Mouse (Mus musculus) CH12.LX (cell line): ENCODE data around the gene Prdm12. TPM values are rescaled to one million over a fixed set of nuclear protein-coding genes. Genes with fewer than 3 reads are reported as not detected.

Experiments used
- DNase-seq: peaks from one replicate; pipeline ENCODE4 v3.0.0-alpha.2; 2013; ENCODE audit errors: extremely low read depth
- H3K27ac ChIP-seq: 2 replicates; pipeline ENCODE4 v1.5.1; 2012; ENCODE audit warnings: low read depth, mild to moderate bottlenecking, control low read depth, moderate library complexity; ENCODE audit not compliant: insufficient read depth
- H3K27me3 ChIP-seq: replicated peaks from 2 replicates; pipeline ENCODE3; 2012; ENCODE audit warnings: inconsistent platforms
- H3K36me3 ChIP-seq, 2 experiments: replicated peaks in 1 of 2; 2 replicates each; pipeline versions ENCODE3 to v1.6.1; 2012; ENCODE audit warnings: inconsistent platforms in 1 of 2, low read length in 1 of 2, mild to moderate bottlenecking in 1 of 2, mixed read lengths in 1 of 2, moderate library complexity in 1 of 2; ENCODE audit not compliant: control insufficient read depth in 1 of 2, insufficient read depth in 1 of 2
- H3K4me1 ChIP-seq, 2 experiments: 2 replicates each; pipeline ENCODE4 v1.6.1; 2012; ENCODE audit warnings: inconsistent platforms in 1 of 2, moderate library complexity in 1 of 2; ENCODE audit not compliant: insufficient read depth in 2 of 2, control insufficient read depth in 1 of 2
- H3K4me2 ChIP-seq: 2 replicates; pipeline ENCODE4 v1.6.1; 2012; ENCODE audit warnings: low read depth, mild to moderate bottlenecking, control low read depth; ENCODE audit not compliant: poor library complexity, insufficient read depth, severe bottlenecking
- H3K4me3 ChIP-seq, 3 experiments: fragments of 150-350 bp in 1 of 3; sonication (generic) in 1 of 3; replicated peaks in 1 of 3; 2 replicates each; pipeline versions ENCODE3 to v1.5.1; 2011 to 2012; ENCODE audit warnings: low read depth in 2 of 3, low read length in 2 of 3, mild to moderate bottlenecking in 2 of 3, moderate library complexity in 2 of 3, control low read depth in 1 of 3, improper control_type of control experiment in 1 of 3, inconsistent platforms in 1 of 3, mixed read lengths in 1 of 3; ENCODE audit not compliant: poor library complexity in 1 of 3
- H3K79me2 ChIP-seq: replicated peaks from 2 replicates; pipeline ENCODE4 v1.6.1; 2012; ENCODE audit warnings: mild to moderate bottlenecking, moderate library complexity; ENCODE audit not compliant: control insufficient read depth, poor library complexity, insufficient read depth, severe bottlenecking; ENCODE audit errors: extremely low read depth
- H3K9ac ChIP-seq: 2 replicates; pipeline ENCODE4 v1.6.1; 2012; ENCODE audit warnings: low read depth, mild to moderate bottlenecking, control low read depth, moderate library complexity; ENCODE audit not compliant: insufficient read depth
- H3K9me3 ChIP-seq: replicated peaks from 2 replicates; pipeline ENCODE3; 2012; ENCODE audit warnings: low read length, inconsistent platforms, mixed read lengths
- CHD2 ChIP-seq: IDR thresholded peaks from 2 replicates; pipeline ENCODE4 v1.6.1; 2011; ENCODE audit warnings: low read length, improper control_type of control experiment
- CTCF ChIP-seq, 2 experiments: IDR thresholded peaks in 1 of 2; conservative IDR thresholded peaks in 1 of 2; 2 replicates each; pipeline ENCODE4 v1.5.1; 2011 to 2012; ENCODE audit warnings: low read depth in 2 of 2, low read length in 2 of 2, improper control_type of control experiment in 1 of 2, inconsistent platforms in 1 of 2, mild to moderate bottlenecking in 1 of 2, moderate library complexity in 1 of 2
- E2F4 ChIP-seq: IDR thresholded peaks from 2 replicates; pipeline ENCODE4 v1.6.1; 2011; ENCODE audit warnings: low read depth, low read length, improper control_type of control experiment; ENCODE audit not compliant: insufficient replicate concordance
- ETS1 ChIP-seq: conservative IDR thresholded peaks from 2 replicates; pipeline ENCODE4 v1.6.1; 2012; ENCODE audit warnings: low read depth, mild to moderate bottlenecking, inconsistent platforms, low read length, improper control_type of control experiment, moderate library complexity
- GABPA ChIP-seq: IDR thresholded peaks from 2 replicates; pipeline ENCODE4 v1.6.1; 2012; ENCODE audit warnings: low read depth, low read length, improper control_type of control experiment, inconsistent platforms; ENCODE audit not compliant: insufficient replicate concordance
- HCFC1 ChIP-seq: IDR thresholded peaks from 2 replicates; pipeline ENCODE4 v1.6.1; 2012; ENCODE audit warnings: low read depth, mild to moderate bottlenecking, inconsistent platforms, low read length, improper control_type of control experiment
- IRF4 ChIP-seq: IDR thresholded peaks from 2 replicates; pipeline ENCODE4 v1.6.1; 2014; ENCODE audit warnings: low read depth, mild to moderate bottlenecking, inconsistent platforms, low read length, improper control_type of control experiment
- JUN ChIP-seq: IDR thresholded peaks from 2 replicates; pipeline ENCODE4 v1.6.1; 2011; ENCODE audit warnings: low read depth, mild to moderate bottlenecking, low read length, improper control_type of control experiment, moderate library complexity; ENCODE audit not compliant: insufficient read depth
- JUND ChIP-seq: conservative IDR thresholded peaks from 2 replicates; pipeline ENCODE4 v1.6.1; 2011; ENCODE audit warnings: low read depth, low read length, improper control_type of control experiment
- KAT2A ChIP-seq: IDR thresholded peaks from 2 replicates; pipeline ENCODE4 v1.6.1; 2012; ENCODE audit warnings: low read length, improper control_type of control experiment, inconsistent platforms; ENCODE audit not compliant: insufficient replicate concordance
- MAFK ChIP-seq: IDR thresholded peaks from 2 replicates; pipeline ENCODE4 v1.6.1; 2011; ENCODE audit warnings: low read length, improper control_type of control experiment; ENCODE audit not compliant: insufficient replicate concordance
- MEF2A ChIP-seq: IDR thresholded peaks from 2 replicates; pipeline ENCODE4 v1.6.1; 2014; ENCODE audit warnings: low read depth, mild to moderate bottlenecking, inconsistent platforms, low read length, improper control_type of control experiment, borderline replicate concordance
- MXI1 ChIP-seq: IDR thresholded peaks from 2 replicates; pipeline ENCODE4 v1.6.1; 2011; ENCODE audit warnings: mild to moderate bottlenecking, low read depth, low read length, improper control_type of control experiment
- NELFE ChIP-seq: IDR thresholded peaks from 2 replicates; pipeline ENCODE4 v1.6.1; 2011; ENCODE audit warnings: low read depth, low read length, improper control_type of control experiment
- RAD21 ChIP-seq: IDR thresholded peaks from 2 replicates; pipeline ENCODE4 v1.6.1; 2011; ENCODE audit warnings: low read depth, mild to moderate bottlenecking, low read length, improper control_type of control experiment, moderate library complexity
- RCOR1 ChIP-seq: conservative IDR thresholded peaks from 2 replicates; pipeline ENCODE4 v1.6.1; 2012; ENCODE audit warnings: low read depth, mild to moderate bottlenecking, inconsistent platforms, low read length, improper control_type of control experiment
- SIN3A ChIP-seq: IDR thresholded peaks from 2 replicates; pipeline ENCODE4 v1.6.1; 2012; ENCODE audit warnings: low read length, improper control_type of control experiment, inconsistent platforms
- SMC3 ChIP-seq: IDR thresholded peaks from 2 replicates; pipeline ENCODE4 v1.6.1; 2011; ENCODE audit warnings: low read depth, low read length, improper control_type of control experiment
- TBP ChIP-seq: conservative IDR thresholded peaks from 2 replicates; pipeline ENCODE4 v1.6.1; 2011; ENCODE audit warnings: low read depth, low read length, improper control_type of control experiment
- TCF12 ChIP-seq: IDR thresholded peaks from 2 replicates; pipeline ENCODE4 v1.6.1; 2014; ENCODE audit warnings: low read depth, mild to moderate bottlenecking, inconsistent platforms, low read length, improper control_type of control experiment
- USF1 ChIP-seq: IDR thresholded peaks from 2 replicates; pipeline ENCODE4 v1.6.1; 2014; ENCODE audit warnings: low read depth, mild to moderate bottlenecking, inconsistent platforms, low read length, improper control_type of control experiment
- ZC3H11A ChIP-seq: IDR thresholded peaks from 2 replicates; pipeline ENCODE4 v1.6.1; 2012; ENCODE audit warnings: low read depth, mild to moderate bottlenecking, inconsistent platforms, low read length, improper control_type of control experiment
- dilution Hi-C: fragments of 300-500 bp; cut with MboI; formaldehyde crosslinking; loops from 2 replicates; pipeline ENCODE4 v1.14.3; 2020; ENCODE audit warnings: low sequenced_read_pairs; ENCODE audit not compliant: extremely low pct_unique_long_range_greater_than_20kb, extremely low pct_ligation_motif_present
- in situ Hi-C: fragments of 300-500 bp; cut with MboI; formaldehyde crosslinking; loops from 3 replicates; pipeline ENCODE4 v1.14.3; 2019; ENCODE audit warnings: low sequenced_read_pairs, low pct_ligation_motif_present, low pct_unique_long_range_greater_than_20kb, mixed read lengths
- polyA plus RNA-seq: library from polyadenylated mRNA; unstranded; fragments of >175 nt; gene quantifications from 2 replicates; pipeline ENCODE4 v1.2.1, GENCODE M21; 2012; ENCODE audit warnings: low read depth; ENCODE audit not compliant: insufficient read length
- total RNA-seq, 2 experiments: library from RNA; depleted of rRNA; stranded (reverse); fragments of 300-350 nt in 1 of 2; fragments of >200 nt in 1 of 2; gene quantifications; 2 replicates each; pipeline ENCODE4 v1.2.3; 2012 to 2014

Prdm12 gene
- total and polyA plus RNA-seq, 3 experiments, result not detected

- H3K79me2 ChIP-seq, result no peaks in the 10 kb centered on the region
- no peak overlapping the region for H3K4me3 ChIP-seq
- H3K36me3 ChIP-seq, result no peaks in the 10 kb centered on the region
- H3K9ac ChIP-seq, result no peak overlapping the region
- H3K4me2 ChIP-seq, result no peak overlapping the region
- H3K9me3 ChIP-seq, result peaks cover 51% of the 10 kb centered on the region
- H3K27me3 ChIP-seq, result no peaks in the 10 kb centered on the region
- H3K27ac ChIP-seq, result no peak overlapping the region
- H3K4me1 ChIP-seq, result no peaks in the 10 kb centered on the region
- in situ Hi-C loops, result no loop called here
- no peak for TF ChIP-seq MXI1
- TF ChIP-seq TCF12, result no peak
- TF ChIP-seq NELFE, result no peak
- no peak for TF ChIP-seq KAT2A
- no peak for TF ChIP-seq SIN3A
- TF ChIP-seq ETS1, result no peak
- no peak for TF ChIP-seq JUND
- no peak for TF ChIP-seq TBP
- no peak for TF ChIP-seq JUN
- TF ChIP-seq CHD2, result no peak
- TF ChIP-seq ZC3H11A, result no peak
- TF ChIP-seq MEF2A, result no peak
- no peak for TF ChIP-seq E2F4
- no peak for TF ChIP-seq MAFK
- no peak for TF ChIP-seq CTCF (conservative IDR thresholded peaks at IDR 0.05 in 1 of 2, IDR thresholded peaks at IDR 0.05 in 1 of 2; ENCODE audit: low read depth in 2 of 2, low read length in 2 of 2)
- TF ChIP-seq GABPA, result no peak
- TF ChIP-seq RAD21, result no peak
- TF ChIP-seq IRF4, result no peak
- TF ChIP-seq HCFC1, result no peak
- TF ChIP-seq, all 38 proteins: peak for 0
- no peak for DNase-seq
- dilution Hi-C loops, result no loop called here
Observed at GRCm38 (mm10) chr2:31636138-31636741, 3.6 kb upstream of the Prdm12 start.

- Histone ChIP-seq H3K4me1 (no peaks in the 10 kb centered on the region), H3K79me2 (no peaks in the 10 kb centered on the region), H3K27me3 (no peaks in the 10 kb centered on the region), H3K4me2 (no peak overlapping the region), H3K36me3 (no peaks in the 10 kb centered on the region), H3K4me3 (no peak overlapping the region), H3K27ac (no peak overlapping the region), H3K9ac (no peak overlapping the region), H3K9me3 (peaks cover 51% of the 10 kb centered on the region)
- dilution Hi-C loops (no loop called here), in situ Hi-C loops (no loop called here)
- DNase-seq, result no peak
- TF ChIP-seq RCOR1, result no peak
- TF ChIP-seq GABPA, result no peak
- no peak for TF ChIP-seq MEF2A
- TF ChIP-seq TCF12, result no peak
- no peak for TF ChIP-seq E2F4
- no peak for TF ChIP-seq ZC3H11A
- no peak for TF ChIP-seq SMC3
- TF ChIP-seq USF1, result no peak
Observed at GRCm38 (mm10) chr2:31636742-31637141, 3.1 kb upstream of the Prdm12 start.
